Mouse (Mus musculus) liver, adult 2 months (tissue): Measurements from ENCODE around the gene Apom.

ENCODE experiments used
- CTCF ChIP-seq: fragments of 200-500 bp; IDR thresholded peaks from 2 replicates; pipeline ENCODE4 v1.5.1; 2011; ENCODE audit warnings: low read depth, low read length, control low read depth
- POLR2A ChIP-seq: fragments of 200-500 bp; IDR thresholded peaks from 2 replicates; pipeline ENCODE4 v1.6.1; 2011; ENCODE audit warnings: low read length, control low read depth; ENCODE audit not compliant: insufficient read depth; ENCODE audit errors: extremely low read depth

GRCm38 (mm10) chr17:35132174-35132560 lies 317 bp upstream of the Apom start:
- TF ChIP-seq POLR2A: no peak
- TF ChIP-seq CTCF: no peak
